Mouse (Mus musculus): ENCODE data around the gene Xlr4c. TPM values are rescaled to one million over a fixed set of nuclear protein-coding genes. Genes with fewer than 3 reads are reported as not detected.
A peak's percentile ranks its signal among the peaks of the same experiment; 100 is the strongest.
"Not testable (repeated sequence)": the region's sequence is repeated elsewhere in the genome, so short reads cannot be mapped to it uniquely, and the experiment has no call there.

The Xlr4c gene
- not detected in 2 replicates for total RNA-seq (2014; rRNA removed)
- 0.35 TPM in 1 of 2 replicates, not detected in the other for polyA plus RNA-seq (2015; fragmentation: Nextera tagmentation; extraction: Ambion mirVana)

GRCm38 (mm10) chrX:73242821-73243325, at the start of gene Xlr4c:
Gene Xlr4c (minus strand): TSS chrX:73243130.
- not testable (repeated sequence) for H3K4me1 ChIP-seq (ENCODE audit: insufficient read depth); H3K4me3 ChIP-seq (ENCODE audit: low read depth, low read length); H3K9ac ChIP-seq; H3K36me3 ChIP-seq (ENCODE audit: insufficient read depth); H3K4me2 ChIP-seq (ENCODE audit: low read depth); DNase-seq; H3K27ac ChIP-seq (ENCODE audit: low read depth, low read length); ATAC-seq; H3K9me3 ChIP-seq (ENCODE audit: low read length); H3K27me3 ChIP-seq (ENCODE audit: insufficient read depth, low read length)
- whole genome bisulfite sequencing, result 91% methylated on average over 13 of the region's 14 CpGs

GRCm38 (mm10) chrX:73265270-73265669, 22.3 kb upstream of the Xlr4c start, which contains the start of gene Xlr3c:
Gene Xlr3c (minus strand): TSS chrX:73265390.
- 91% methylated on average over 14 of the region's 14 CpGs for WGBS
- H3K4me2 ChIP-seq (ENCODE audit: low read depth); H3K27me3 ChIP-seq (ENCODE audit: insufficient read depth, low read length); H3K9me3 ChIP-seq (ENCODE audit: low read length); ATAC-seq; DNase-seq; H3K27ac ChIP-seq (ENCODE audit: low read depth, low read length); H3K36me3 ChIP-seq (ENCODE audit: insufficient read depth); H3K4me3 ChIP-seq (ENCODE audit: low read depth, low read length); H3K4me1 ChIP-seq (ENCODE audit: insufficient read depth); H3K9ac ChIP-seq: not testable (repeated sequence)

- 97% methylated on average over 1 of the region's 2 CpGs for WGBS
- DNase-seq; H3K27ac ChIP-seq (ENCODE audit: low read depth, low read length); ATAC-seq; H3K4me3 ChIP-seq (ENCODE audit: low read depth, low read length); H3K4me1 ChIP-seq (ENCODE audit: insufficient read depth); H3K9ac ChIP-seq; H3K36me3 ChIP-seq (ENCODE audit: insufficient read depth); H3K9me3 ChIP-seq (ENCODE audit: low read length); H3K4me2 ChIP-seq (ENCODE audit: low read depth); H3K27me3 ChIP-seq (ENCODE audit: insufficient read depth, low read length): not testable (repeated sequence)
These were observed 19.5 kb upstream of the Xlr4c start for GRCm38 (mm10) chrX:73262428-73262827.

- Histone ChIP-seq H3K4me1 (ENCODE audit: insufficient read depth) (no peaks in the 10 kb centered on the region), H3K9me3 (ENCODE audit: low read length) (no peaks in the 10 kb centered on the region), H3K9ac (peak overlapping the region; percentile 68), H3K36me3 (ENCODE audit: insufficient read depth) (no peaks in the 10 kb centered on the region), H3K4me2 (ENCODE audit: low read depth) (peak overlapping the region; percentile 59), H3K27ac (ENCODE audit: low read depth, low read length) (peak overlapping the region; percentile 84; the same call in 1 of the 2 replicates), H3K27me3 (ENCODE audit: insufficient read depth, low read length) (no peaks in the 10 kb centered on the region), H3K4me3 (ENCODE audit: low read depth, low read length) (peak overlapping the region; percentile 59)
- DNase-seq (no peak), ATAC-seq (no peak)
- TF ChIP-seq CTCF (IDR thresholded peaks at IDR 0.05; ENCODE audit: low read depth), result no peak
- 35% methylated on average over 3 of the region's 3 CpGs for WGBS
These were observed 13.6 kb downstream of the Xlr4c start for GRCm38 (mm10) chrX:73229288-73229687.

- no peaks in the 10 kb centered on the region for H3K9me3 ChIP-seq (ENCODE audit: low read length)
- H3K4me3 ChIP-seq (ENCODE audit: low read depth, low read length), result peak overlapping the region; percentile 59
- WGBS, result 38% methylated on average over 45 of the region's 51 CpGs
- no peaks in the 10 kb centered on the region for H3K27me3 ChIP-seq (ENCODE audit: insufficient read depth, low read length)
- H3K4me1 ChIP-seq (ENCODE audit: insufficient read depth), result no peaks in the 10 kb centered on the region
- peak; percentile 36 for TF ChIP-seq CTCF (IDR thresholded peaks at IDR 0.05; ENCODE audit: low read depth)
- H3K27ac ChIP-seq (ENCODE audit: low read depth, low read length), result peak overlapping the region; percentile 84
- peak overlapping the region; percentile 68 for H3K9ac ChIP-seq
- H3K36me3 ChIP-seq (ENCODE audit: insufficient read depth), result no peaks in the 10 kb centered on the region
- DNase-seq, result peak; percentile 70
- peak overlapping the region; percentile 59 for H3K4me2 ChIP-seq (ENCODE audit: low read depth)
- peak; percentile 68 for ATAC-seq
These were observed 14.2 kb downstream of the Xlr4c start for GRCm38 (mm10) chrX:73228606-73229214.

- DNase-seq, result peak; percentile 89
- no peaks in the 10 kb centered on the region for H3K27me3 ChIP-seq (ENCODE audit: insufficient read depth, low read length)
- peak within 1 kb of the TSS; percentile 59 for H3K4me3 ChIP-seq (ENCODE audit: low read depth, low read length)
- no peak for TF ChIP-seq CTCF (IDR thresholded peaks at IDR 0.05; ENCODE audit: low read depth)
- H3K4me2 ChIP-seq (ENCODE audit: low read depth), result peak within 1 kb of the TSS; percentile 59
- H3K9me3 ChIP-seq (ENCODE audit: low read length), result no peaks in the 10 kb centered on the region
- H3K4me1 ChIP-seq (ENCODE audit: insufficient read depth), result no peaks in the 10 kb centered on the region
- WGBS, result 26% methylated on average over 35 of the region's 39 CpGs
- peak; percentile 97 for ATAC-seq
- H3K27ac ChIP-seq (ENCODE audit: low read depth, low read length), result peak within 1 kb of the TSS; percentile 84
- peak within 1 kb of the TSS; percentile 68 for H3K9ac ChIP-seq
- H3K36me3 ChIP-seq (ENCODE audit: insufficient read depth), result no peaks in the 10 kb centered on the region
These were observed 14.9 kb downstream of the Xlr4c start, which contains the start of gene F8a for GRCm38 (mm10) chrX:73227914-73228605. Gene F8a (plus strand): TSS chrX:73228291.

- ATAC-seq, result no peak
- Histone ChIP-seq H3K4me2 (ENCODE audit: low read depth) (no peak overlapping the region), H3K9me3 (ENCODE audit: low read length) (no peaks in the 10 kb centered on the region), H3K27me3 (ENCODE audit: insufficient read depth, low read length) (no peaks in the 10 kb centered on the region), H3K36me3 (ENCODE audit: insufficient read depth) (no peaks in the 10 kb centered on the region), H3K27ac (ENCODE audit: low read depth, low read length) (no peak overlapping the region), H3K4me1 (ENCODE audit: insufficient read depth) (no peaks in the 10 kb centered on the region), H3K4me3 (ENCODE audit: low read depth, low read length) (no peak overlapping the region), H3K9ac (no peak overlapping the region)
- no peak for TF ChIP-seq CTCF (IDR thresholded peaks at IDR 0.05; ENCODE audit: low read depth)
- no peak for DNase-seq
- 50% methylated on average over 1 of the region's 1 CpGs for WGBS
These were observed 17.6 kb downstream of the Xlr4c start for GRCm38 (mm10) chrX:73225365-73225764.

GRCm38 (mm10) chrX:73213819-73214564, 28.9 kb downstream of the Xlr4c start, which contains the start of gene Xlr4b:
Gene Xlr4b (plus strand): TSS chrX:73214333.
- not testable (repeated sequence) for H3K4me3 ChIP-seq (ENCODE audit: low read depth, low read length); H3K9ac ChIP-seq; DNase-seq; H3K4me2 ChIP-seq (ENCODE audit: low read depth); H3K4me1 ChIP-seq (ENCODE audit: insufficient read depth); H3K27ac ChIP-seq (ENCODE audit: low read depth, low read length); ATAC-seq; H3K9me3 ChIP-seq (ENCODE audit: low read length); H3K36me3 ChIP-seq (ENCODE audit: insufficient read depth); H3K27me3 ChIP-seq (ENCODE audit: insufficient read depth, low read length)
- WGBS, result 80% methylated on average over 11 of the region's 19 CpGs

GRCm38 (mm10) chrX:73191934-73192333, 51.0 kb downstream of the Xlr4c start, which contains the start of gene Xlr3b:
Gene Xlr3b (plus strand): TSS chrX:73192207.
- H3K36me3 ChIP-seq (ENCODE audit: insufficient read depth); H3K27ac ChIP-seq (ENCODE audit: low read depth, low read length); H3K4me2 ChIP-seq (ENCODE audit: low read depth); H3K27me3 ChIP-seq (ENCODE audit: insufficient read depth, low read length); H3K9ac ChIP-seq; H3K4me1 ChIP-seq (ENCODE audit: insufficient read depth); H3K9me3 ChIP-seq (ENCODE audit: low read length); H3K4me3 ChIP-seq (ENCODE audit: low read depth, low read length): not testable (repeated sequence)
- 92% methylated on average over 11 of the region's 12 CpGs for WGBS
- ATAC-seq (peak; percentile 34; the same call in 1 of the 2 replicates), DNase-seq (peak; percentile 8)

All from forebrain, postnatal 0 days (tissue).